Mouse (Mus musculus): Measurements from ENCODE around the gene Vmn1r44. TPM values are rescaled to one million over a fixed set of nuclear protein-coding genes. Genes with fewer than 3 reads are reported as not detected.
"Not testable (repeated sequence)": the region's sequence is repeated elsewhere in the genome, so short reads cannot be mapped to it uniquely, and the experiment has no call there.

Vmn1r44 gene
- not detected for total RNA-seq (2021)
- long read RNA-seq, experiment 1 = 0 reads
- long read RNA-seq, experiment 2 = 0 reads

DNA sequence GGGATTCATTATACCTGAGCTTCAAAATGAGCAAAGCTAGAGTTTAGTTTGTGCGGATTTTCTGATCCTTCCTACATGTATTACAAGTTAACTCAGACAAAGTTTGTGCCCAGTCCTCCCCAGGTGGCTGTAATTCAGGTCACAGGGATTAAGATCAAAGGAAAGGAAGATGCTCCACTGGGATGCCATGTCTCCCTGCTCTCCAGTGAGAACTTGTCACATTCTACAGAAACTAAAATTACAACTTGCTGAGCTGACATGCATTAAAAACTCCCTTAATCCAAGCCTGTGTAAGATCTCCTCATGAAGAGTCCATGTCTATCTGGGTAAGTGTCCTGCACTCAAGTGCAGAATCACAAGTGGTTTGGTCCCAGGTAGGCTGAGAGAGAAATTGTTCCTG lies at the start of gene Vmn1r44:
Gene Vmn1r44 (plus strand): TSS at position 301 of the 400 bp plus-strand sequence.
- no peak for DNase-seq
- intact Hi-C loops (cut with DNase I; ENCODE audit: low total_unique reads) = no loop called here

DNA sequence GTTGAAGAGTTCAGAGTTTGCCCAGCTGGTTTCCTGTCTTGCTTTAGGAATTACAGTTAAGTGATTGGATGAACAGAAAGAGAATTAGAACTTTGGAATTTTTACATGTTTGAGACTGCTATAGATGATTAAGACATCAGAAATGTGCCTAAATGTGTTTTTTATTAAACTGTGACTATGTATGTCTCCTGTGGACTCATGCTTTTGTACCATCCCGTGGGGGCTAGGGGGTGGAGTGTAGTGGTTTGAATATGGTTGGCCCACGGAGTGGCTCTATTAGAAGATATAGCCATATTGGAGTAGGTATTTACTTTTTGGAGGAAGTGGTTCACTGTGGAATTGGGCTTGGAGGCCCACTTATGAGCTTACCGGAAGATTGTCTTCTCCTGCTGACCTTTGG lies 25.9 kb upstream of the Vmn1r44 start:
- no peak for DNase-seq
- intact Hi-C loops (cut with DNase I; ENCODE audit: low total_unique reads) = no loop called here

DNA sequence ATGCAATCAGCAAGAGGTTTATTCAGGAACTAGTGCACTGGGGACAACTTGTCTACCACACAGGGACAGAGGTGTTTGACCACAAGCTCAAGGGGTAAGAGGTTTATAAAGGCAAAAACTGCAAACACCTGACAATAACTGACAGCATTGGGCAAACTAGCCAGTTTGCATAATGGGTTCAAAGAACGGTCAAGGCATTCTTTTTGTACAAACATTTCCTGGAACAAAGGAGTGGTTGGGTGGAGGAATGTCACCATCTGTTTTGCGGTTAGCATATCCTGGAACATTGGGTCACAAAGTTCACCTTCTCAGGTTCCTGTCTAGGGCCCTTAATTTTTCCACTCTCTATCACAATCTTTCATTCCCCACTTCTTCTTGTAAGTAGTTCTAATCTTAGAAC lies 23.6 kb upstream of the Vmn1r44 start:
- intact Hi-C loops (cut with DNase I; ENCODE audit: low total_unique reads) = no loop called here
- no peak for DNase-seq

DNA sequence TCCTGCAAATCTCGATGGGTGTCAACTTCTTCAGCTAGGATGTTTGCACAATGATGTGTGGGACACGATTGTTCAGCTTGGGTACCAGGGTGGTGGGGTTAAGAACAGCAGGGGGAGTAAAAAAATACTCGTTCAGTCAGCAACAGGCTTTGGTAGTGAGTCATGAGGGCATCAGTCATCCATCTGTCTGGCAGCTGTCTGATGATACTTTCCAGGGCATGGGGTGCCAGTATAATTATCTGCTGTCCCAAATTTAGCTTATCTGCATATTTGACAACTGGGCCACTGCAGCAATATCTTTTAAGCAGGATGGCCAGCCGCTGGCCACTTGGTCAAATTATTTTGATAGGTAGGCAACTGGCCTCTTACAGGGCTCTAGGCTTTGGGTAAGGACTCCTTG lies 19.7 kb upstream of the Vmn1r44 start:
- no peak for DNase-seq
- intact Hi-C loops (cut with DNase I; ENCODE audit: low total_unique reads) = no loop called here

DNA sequence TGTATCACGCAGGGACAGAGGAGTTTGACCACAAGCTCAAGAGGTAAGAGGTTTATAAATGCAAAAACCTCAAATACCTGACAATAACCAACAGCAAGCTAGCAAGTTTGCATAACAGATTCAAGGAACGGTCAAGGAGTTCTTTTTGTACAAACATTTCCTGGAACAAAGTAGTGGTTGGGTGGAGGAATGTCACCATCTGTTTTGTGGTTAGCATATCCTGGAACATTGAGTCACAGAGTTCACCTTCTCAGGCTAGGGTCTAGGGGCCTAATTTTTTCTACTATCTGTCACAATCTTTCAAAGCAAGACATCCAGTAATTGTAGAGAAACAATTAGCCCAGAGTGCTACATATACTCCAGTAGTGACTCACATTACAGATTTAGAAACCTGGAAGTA lies 16.2 kb upstream of the Vmn1r44 start:
- DNase-seq = no peak
- intact Hi-C loops (cut with DNase I; ENCODE audit: low total_unique reads) = no loop called here

DNA sequence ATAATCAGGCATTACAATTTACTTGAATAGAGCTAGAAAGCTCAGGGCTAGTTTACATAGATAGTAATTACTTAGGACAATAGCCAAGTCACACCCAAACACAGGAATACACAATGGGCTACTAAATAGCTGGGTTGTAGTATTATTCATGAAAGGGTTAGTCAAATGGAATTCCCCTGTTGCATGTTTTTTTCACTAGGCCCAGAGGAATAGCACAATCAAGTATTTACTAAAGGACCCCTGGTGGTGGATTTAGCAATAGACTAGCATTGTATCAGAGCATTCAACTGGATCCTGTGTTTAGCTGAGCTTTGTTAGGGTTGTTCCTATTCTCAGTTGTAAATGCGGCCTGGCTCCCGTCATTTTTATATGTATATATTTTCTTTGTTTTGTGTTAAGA lies 15.5 kb upstream of the Vmn1r44 start:
- intact Hi-C loops (cut with DNase I; ENCODE audit: low total_unique reads) = no loop called here
- no peak for DNase-seq

DNA sequence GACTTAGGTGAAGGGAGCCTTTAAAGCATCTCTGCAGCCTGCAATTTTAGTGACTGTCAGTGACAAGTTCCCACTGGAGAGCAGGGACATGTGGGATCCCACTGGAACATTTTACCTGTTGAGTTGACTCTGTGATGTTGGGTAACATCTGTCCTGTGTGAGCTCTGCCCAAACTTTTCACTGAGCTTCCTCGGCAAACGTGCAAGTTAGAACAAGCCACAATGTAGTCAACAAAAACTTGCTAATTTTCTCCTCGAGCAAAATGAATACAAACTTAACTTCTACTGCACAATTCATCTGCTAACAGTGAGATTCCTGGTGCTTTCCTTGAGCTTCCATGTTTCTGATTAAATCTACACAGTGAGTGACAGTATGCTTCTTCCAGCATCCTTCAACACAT lies 7.1 kb upstream of the Vmn1r44 start, which contains the start of the genes Vmn1r42 and Vmn1r43:
Gene Vmn1r42 (minus strand): TSS at position 101 of the 400 bp plus-strand sequence.
Gene Vmn1r43 (minus strand): TSS at position 101 of the 400 bp plus-strand sequence.
- DNase-seq; intact Hi-C loops (cut with DNase I; ENCODE audit: low total_unique reads): not testable (repeated sequence)

DNA sequence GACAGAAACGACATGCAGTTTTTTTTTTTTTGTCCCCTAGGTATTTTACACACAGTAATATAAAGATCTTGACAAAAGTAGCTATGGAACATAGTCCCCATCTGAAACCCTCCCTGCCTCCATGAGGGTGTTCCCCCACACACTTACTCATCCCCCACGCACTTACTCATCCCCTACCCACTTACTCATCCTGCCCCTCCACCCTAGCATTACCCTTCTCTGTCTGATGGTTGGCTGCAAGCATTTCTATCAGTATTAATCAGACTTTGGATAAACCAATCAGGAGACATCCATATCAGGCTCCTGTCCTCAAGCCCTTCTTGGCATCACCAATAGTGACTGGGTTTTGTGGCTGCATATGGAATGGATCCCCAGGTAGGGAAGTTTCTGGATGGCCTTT lies 6.5 kb upstream of the Vmn1r44 start:
- intact Hi-C loops (cut with DNase I; ENCODE audit: low total_unique reads) = no loop called here
- DNase-seq = no peak

DNA sequence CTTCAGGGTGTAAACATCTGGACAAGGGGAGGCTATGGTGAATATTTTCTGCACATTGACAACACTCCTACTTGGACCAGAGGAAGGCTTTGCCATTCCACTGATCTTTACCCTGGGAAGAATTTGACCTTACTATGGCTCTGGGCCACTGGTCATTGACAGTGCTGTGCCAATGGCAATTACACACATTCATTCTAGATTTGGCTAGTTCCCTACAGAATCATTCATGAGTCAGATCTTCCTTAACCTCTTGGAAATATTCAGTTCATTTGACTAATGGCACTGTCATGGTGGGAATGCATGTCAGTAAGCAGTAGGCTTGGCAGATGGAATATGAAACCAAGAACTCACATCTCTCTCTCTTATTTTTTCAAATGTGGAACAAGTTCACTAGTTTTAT lies 2.6 kb upstream of the Vmn1r44 start:
- DNase-seq = no peak
- intact Hi-C loops (cut with DNase I; ENCODE audit: low total_unique reads) = no loop called here

DNA sequence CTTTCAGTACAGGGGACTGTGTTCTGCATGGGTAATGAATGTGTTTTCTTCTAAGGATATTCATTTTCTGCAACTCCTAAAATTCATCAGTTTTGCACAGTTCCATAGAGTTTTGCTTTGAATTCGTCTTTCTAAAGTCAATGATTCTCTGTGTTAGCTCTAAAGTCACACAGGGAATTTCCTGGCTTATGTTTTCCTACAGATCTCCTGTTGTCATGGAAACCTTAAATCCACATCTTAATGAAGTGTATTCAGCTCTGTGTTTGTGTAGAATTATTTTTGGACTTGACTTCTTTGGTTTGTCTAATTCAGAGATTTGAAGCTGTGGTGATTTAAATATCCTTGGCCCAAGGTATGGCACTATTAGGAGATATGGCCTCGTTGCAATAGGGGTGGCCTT lies 352 bp downstream of the Vmn1r44 start:
- DNase-seq = no peak
- intact Hi-C loops (cut with DNase I; ENCODE audit: low total_unique reads) = no loop called here

DNA sequence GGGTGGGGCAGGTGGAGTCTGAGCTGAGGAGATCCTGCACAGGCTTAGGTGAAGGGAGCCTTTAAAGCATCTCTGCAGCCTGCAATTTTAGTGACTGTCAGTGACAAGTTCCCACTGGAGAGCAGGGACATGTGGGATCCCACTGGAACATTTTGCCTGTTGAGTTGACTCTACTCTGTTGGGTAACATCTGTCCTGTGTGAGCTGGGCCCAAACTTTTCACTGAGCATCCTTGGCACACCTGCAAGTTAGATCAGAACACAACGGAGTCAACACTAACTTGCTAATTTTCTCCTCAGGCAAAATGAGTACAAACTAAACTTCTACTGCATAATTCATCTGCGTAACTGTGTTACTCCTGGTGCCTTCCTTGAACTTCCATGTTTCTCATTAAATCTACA lies 57.0 kb downstream of the Vmn1r44 start, which contains the start of gene Vmn1r45:
Gene Vmn1r45 (minus strand): TSS at position 101 of the 400 bp plus-strand sequence.
- DNase-seq; intact Hi-C loops (cut with DNase I; ENCODE audit: low total_unique reads): not testable (repeated sequence)

DNA sequence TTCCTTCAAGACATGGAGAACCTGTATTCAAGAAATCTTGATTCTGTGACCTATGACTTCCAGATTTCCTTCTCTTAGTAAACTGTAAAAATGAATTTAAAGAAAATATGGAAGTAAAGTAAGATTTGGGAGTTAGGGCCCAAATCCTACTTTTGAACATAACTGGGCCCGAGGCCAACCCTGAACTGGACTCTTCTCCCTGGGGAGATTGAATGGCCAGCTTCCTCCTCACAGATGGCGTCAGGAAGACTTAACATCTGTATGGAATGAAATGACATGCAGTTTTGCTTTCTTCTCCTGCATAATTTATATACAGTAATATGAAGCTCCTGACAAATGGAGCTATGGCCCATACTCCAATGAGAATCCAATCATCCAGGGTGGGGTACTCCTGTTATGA lies 57.5 kb downstream of the Vmn1r44 start:
- no peak for DNase-seq
- intact Hi-C loops (cut with DNase I; ENCODE audit: low total_unique reads) = no loop called here

Other genes with a start within 250 kb of the Vmn1r44 start
- 1 to 10 TPM; 7.2 to 8.5 TPM for gene Txnrd3, start 239.7 kb upstream of the Vmn1r44 start, total RNA-seq (2021)
- gene Vmn1r40, start 176.1 kb upstream of the Vmn1r44 start, total RNA-seq (2021) = not detected
- not detected for gene Vmn1r41, start 142.9 kb upstream of the Vmn1r44 start, total RNA-seq (2021)
- not detected for gene Vmn1r42, start 7.2 kb upstream of the Vmn1r44 start, total RNA-seq (2021)
- not detected for gene Vmn1r43, start 7.2 kb upstream of the Vmn1r44 start, total RNA-seq (2021)
- gene Vmn1r45, start 56.9 kb downstream of the Vmn1r44 start, total RNA-seq (2021) = not detected
- gene Vmn1r46, start 85.7 kb downstream of the Vmn1r44 start, total RNA-seq (2021) = not detected
- not detected for gene Vmn1r47, start 132.5 kb downstream of the Vmn1r44 start, total RNA-seq (2021)
- gene Vmn1r48, start 153.2 kb downstream of the Vmn1r44 start, total RNA-seq (2021) = not detected
- not detected for gene Vmn1r49, start 194.8 kb downstream of the Vmn1r44 start, total RNA-seq (2021)
- not detected for gene Vmn1r50, start 217.8 kb downstream of the Vmn1r44 start, total RNA-seq (2021)
- not detected for gene Vmn1r51, start 238.9 kb downstream of the Vmn1r44 start, total RNA-seq (2021)